Mouse (Mus musculus) retina, embryonic 14.5 days (tissue): Measurements from ENCODE around the gene Olfr512.

ENCODE experiments used
- DNase-seq: peaks from one replicate; pipeline ENCODE4 v3.0.0-alpha.2; 2015; ENCODE audit warnings: low spot score

The Olfr512 gene

DNA sequence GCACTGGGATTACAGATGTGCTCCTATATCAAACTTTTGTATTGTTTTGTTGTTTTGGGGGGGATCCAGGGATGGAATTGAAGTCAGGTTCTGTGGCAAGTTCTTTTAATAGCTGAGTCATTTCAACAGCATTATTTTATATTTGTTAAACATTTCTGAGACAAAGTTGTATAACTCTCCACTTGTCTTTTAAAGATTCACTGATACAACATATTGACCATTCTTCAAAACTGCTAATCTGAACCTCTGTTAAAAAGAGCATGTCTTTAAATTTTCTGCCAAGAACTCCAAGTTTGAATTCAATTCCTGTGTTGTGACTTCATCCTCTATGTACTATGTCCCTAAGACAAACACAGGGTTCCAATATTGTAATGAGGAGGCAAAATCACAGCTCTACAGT lies at the start of gene Olfr512:
Gene Olfr512 (plus strand): TSS at position 301 of the 400 bp plus-strand sequence.
- DNase-seq = no peak

- no peak for DNase-seq
These were observed 47.0 kb upstream of the Olfr512 start, which contains the start of gene Olfr510 for GRCm38 (mm10) chr7:108666118-108666517. TSS of gene Olfr510 (plus strand) at chr7:108666418.

- no peak for DNase-seq
These were observed 42.1 kb upstream of the Olfr512 start for GRCm38 (mm10) chr7:108671058-108671457.

- DNase-seq = no peak
These were observed 34.2 kb upstream of the Olfr512 start for GRCm38 (mm10) chr7:108678886-108679285.

DNA sequence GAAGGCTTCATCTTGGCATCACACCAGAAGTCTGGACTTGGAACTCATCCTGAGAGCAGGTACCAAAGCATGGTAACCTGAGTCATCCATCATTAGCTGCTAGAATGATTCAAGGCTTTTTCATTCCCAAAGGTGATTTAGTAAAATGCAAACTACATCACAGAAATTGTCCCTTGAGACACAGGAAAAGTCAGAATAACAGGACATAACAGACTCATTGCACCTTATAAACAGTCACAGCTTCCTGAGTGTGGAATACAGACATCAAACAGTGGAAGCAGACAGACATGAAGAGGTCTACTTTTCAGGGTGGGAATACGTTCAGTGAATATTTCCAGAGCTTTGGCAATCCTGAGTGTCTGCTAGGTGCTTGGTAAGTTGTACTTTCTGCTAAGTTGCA lies 37.6 kb downstream of the Olfr512 start, which contains the start of gene Olfr513:
Gene Olfr513 (plus strand): TSS at position 301 of the 400 bp plus-strand sequence.
- no peak for DNase-seq

- peak; percentile 57 for DNase-seq
These were observed 47.3 kb downstream of the Olfr512 start for GRCm38 (mm10) chr7:108760411-108760810.
